Mouse (Mus musculus) kidney, adult 2 months (tissue): ENCODE results near the gene Etfa.

Source experiments
- CTCF ChIP-seq: fragments of 200-500 bp; conservative IDR thresholded peaks from 2 replicates; pipeline ENCODE4 v1.5.1; 2011; ENCODE audit warnings: low read depth, mild to moderate bottlenecking, control low read depth, low read length, moderate library complexity, mixed read lengths; ENCODE audit not compliant: insufficient read depth, insufficient read length
- POLR2A ChIP-seq: fragments of 200-500 bp; IDR thresholded peaks from one replicate; pipeline ENCODE4 v1.6.1; 2011; ENCODE audit warnings: low read depth, low read length, control low read depth

DNA sequence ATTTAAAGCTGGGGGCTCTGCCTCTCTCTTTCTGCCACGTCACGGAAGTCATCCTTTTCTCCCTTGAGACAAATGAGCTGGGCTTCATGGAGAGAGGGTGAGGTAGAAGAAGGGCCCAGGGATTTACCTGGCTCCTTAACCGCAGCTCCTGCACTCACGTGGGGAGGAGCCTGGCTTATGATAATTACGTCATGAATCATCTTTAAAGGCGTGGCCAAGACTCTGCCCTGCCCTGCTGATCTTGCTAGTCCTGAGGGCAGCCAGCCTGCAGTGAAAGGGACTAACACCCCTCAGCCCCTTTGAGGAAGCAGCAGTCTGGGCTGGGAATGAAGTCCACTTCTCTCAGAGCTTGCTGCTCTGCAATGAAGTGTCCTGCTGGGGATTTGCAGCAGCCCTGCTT, 100.9 kb downstream of the Etfa start:
- TF ChIP-seq POLR2A: no peak
- no peak for TF ChIP-seq CTCF
